Mouse (Mus musculus) stomach, embryonic 14.5 days (tissue): ENCODE measurements around the gene Itgb7. TPM values are rescaled to one million over a fixed set of nuclear protein-coding genes. Genes with fewer than 3 reads are reported as not detected.

Experiments used
- ATAC-seq: fragments of 200-750 bp; cut with Nextera tagmentation; 2 replicates; pipeline ENCODE4 v1.8.0; 2017; ENCODE audit warnings: low read depth, moderate TSS enrichment; ENCODE audit not compliant: insufficient number of reproducible peaks, insufficient read depth, low FRiP score
- H3K27ac ChIP-seq: fragments of 300-500 bp; sonication (generic); 2 replicates; pipeline ENCODE4 v1.5.1; 2014; ENCODE audit warnings: mild to moderate bottlenecking, low read length, moderate library complexity, mixed read lengths
- H3K27me3 ChIP-seq: fragments of 300-500 bp; sonication (generic); 2 replicates; pipeline ENCODE4 v1.6.1; 2014; ENCODE audit warnings: low read length, control low read depth, mixed read lengths; ENCODE audit not compliant: control insufficient read depth, insufficient read depth
- H3K36me3 ChIP-seq: fragments of 300-500 bp; sonication (generic); 2 replicates; pipeline ENCODE4 v1.6.1; 2014; ENCODE audit warnings: mild to moderate bottlenecking, control low read depth, low read length, moderate library complexity, mixed read lengths; ENCODE audit not compliant: control insufficient read depth, insufficient read depth
- H3K4me1 ChIP-seq: fragments of 300-500 bp; sonication (generic); 2 replicates; pipeline ENCODE4 v1.6.1; 2014; ENCODE audit warnings: low read length, control low read depth, mixed read lengths; ENCODE audit not compliant: control insufficient read depth, insufficient read depth
- H3K4me2 ChIP-seq: fragments of 300-500 bp; sonication (generic); replicated peaks from 2 replicates; pipeline ENCODE4 v1.6.1; 2014; ENCODE audit warnings: low read depth, low read length, control low read depth
- H3K4me3 ChIP-seq: fragments of 300-500 bp; sonication (generic); 2 replicates; pipeline ENCODE4 v1.5.1; 2014; ENCODE audit warnings: low read depth, low read length, control low read depth
- H3K9ac ChIP-seq: fragments of 300-500 bp; sonication (generic); replicated peaks from 2 replicates; pipeline ENCODE4 v1.6.1; 2014; ENCODE audit warnings: low read depth, mild to moderate bottlenecking, control low read depth, low read length, moderate library complexity, mixed read lengths
- H3K9me3 ChIP-seq: fragments of 300-500 bp; sonication (generic); 2 replicates; pipeline ENCODE4 v1.6.1; 2016; ENCODE audit warnings: low read depth, low read length, control low read depth; ENCODE audit not compliant: control insufficient read depth
- WGBS: fragments of 180-500 bp; shearing (Covaris S2); extraction: QIAGEN DNeasy Blood & Tissue Kit; methylation state at CpG from one replicate; pipeline ENCODE4 v1.1.7; 2014; 5-methylcytosine and 5-hydroxymethylcytosine counted together
- polyA plus RNA-seq: library from polyadenylated mRNA; unstranded; fragments of >200 nt; fragmentation: Nextera tagmentation; extraction: Ambion mirVana; gene quantifications from 2 replicates; pipeline ENCODE4 v1.2.1, GENCODE M21; 2014

Itgb7 gene
- polyA plus RNA-seq, 1 experiment from 2014 or later = 9.9 TPM

DNA sequence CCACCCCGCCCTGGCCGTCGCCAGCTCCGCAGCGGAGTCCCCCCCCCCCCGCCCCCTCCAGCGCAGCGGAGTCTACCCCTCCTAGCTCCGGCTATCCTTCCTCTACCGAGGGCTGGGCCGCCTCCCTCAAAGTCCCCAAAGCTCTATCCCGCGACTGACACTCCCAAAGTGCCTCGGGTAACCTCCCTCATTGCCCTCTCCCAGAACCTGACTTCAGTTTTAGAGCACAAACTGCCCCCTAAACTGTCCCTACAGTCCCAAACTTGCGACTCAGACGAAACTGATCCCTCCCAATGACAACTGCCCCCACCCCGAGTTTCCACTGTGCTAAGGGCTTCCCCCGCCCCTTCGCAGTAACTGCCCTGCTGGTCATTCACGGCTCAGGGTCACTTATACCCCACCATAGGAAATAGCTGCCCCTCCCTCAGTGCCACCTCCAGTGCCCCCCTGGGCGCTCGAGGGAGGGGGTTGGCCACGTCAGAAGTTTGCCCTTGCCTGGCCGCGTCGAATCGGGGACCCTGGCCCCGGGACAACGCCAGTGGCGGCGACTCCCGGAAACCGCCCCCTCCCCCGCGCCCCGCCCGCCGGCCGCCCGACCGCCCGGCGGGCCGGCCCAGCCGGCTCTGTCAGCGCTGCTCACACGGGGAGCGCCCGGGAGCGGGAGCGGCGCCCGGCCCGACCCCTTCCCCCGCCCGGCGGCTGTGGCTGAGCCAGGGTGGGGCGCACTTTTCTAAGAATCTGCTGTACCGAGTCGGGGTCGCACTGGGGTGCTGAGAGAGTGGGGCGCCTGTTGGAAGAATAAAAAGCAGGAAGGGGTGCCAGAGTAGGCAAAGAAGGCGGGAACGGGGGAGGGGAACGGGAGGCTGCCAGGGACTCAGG lies 15.7 kb upstream of the Itgb7 start:
- peak overlapping the region; percentile 64 for H3K4me2 ChIP-seq
- H3K9ac ChIP-seq = peak overlapping the region; percentile 43
- no peaks in the 10 kb centered on the region for H3K27me3 ChIP-seq
- no peaks in the 10 kb centered on the region for H3K9me3 ChIP-seq
- peak; percentile 61 for ATAC-seq
- peak overlapping the region; percentile 99 for H3K27ac ChIP-seq
- peak overlapping the region; percentile 69 for H3K4me3 ChIP-seq
- H3K4me1 ChIP-seq = peaks cover 52% of the 10 kb centered on the region
- H3K36me3 ChIP-seq = peaks cover 2% of the 10 kb centered on the region; the same call in 1 of the 2 replicates
- under 1% methylated on average over 58 of the region's 65 CpGs for WGBS

DNA sequence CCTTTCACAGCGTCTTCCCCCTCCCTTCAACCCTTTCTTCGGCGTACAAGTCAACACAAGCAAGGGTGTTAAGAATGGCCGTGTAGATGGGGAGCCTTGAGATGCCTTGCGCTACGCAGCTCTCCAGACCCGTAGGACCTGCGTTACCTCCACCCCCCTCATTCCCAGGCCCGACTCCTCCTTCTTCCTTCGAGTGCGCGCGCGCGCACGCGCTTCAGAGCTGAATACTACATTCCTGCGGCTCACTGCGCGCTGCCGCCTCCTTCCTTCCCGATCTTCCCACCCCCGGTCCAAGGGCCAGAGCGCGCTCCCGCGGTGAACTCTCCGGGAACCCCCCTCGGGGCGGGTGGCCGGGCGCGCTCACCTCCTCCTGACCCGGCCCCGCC lies 15.1 kb upstream of the Itgb7 start:
- peak overlapping the region; percentile 99 for H3K27ac ChIP-seq
- H3K9ac ChIP-seq = peak overlapping the region; percentile 79
- no peaks in the 10 kb centered on the region for H3K27me3 ChIP-seq
- H3K9me3 ChIP-seq = no peaks in the 10 kb centered on the region
- H3K4me1 ChIP-seq = peaks cover 53% of the 10 kb centered on the region
- peak overlapping the region; percentile 64 for H3K4me2 ChIP-seq
- ATAC-seq = peak; percentile 69
- H3K36me3 ChIP-seq = no peaks in the 10 kb centered on the region
- WGBS = under 1% methylated on average over 34 of the region's 35 CpGs
- peak overlapping the region; percentile 69 for H3K4me3 ChIP-seq

DNA sequence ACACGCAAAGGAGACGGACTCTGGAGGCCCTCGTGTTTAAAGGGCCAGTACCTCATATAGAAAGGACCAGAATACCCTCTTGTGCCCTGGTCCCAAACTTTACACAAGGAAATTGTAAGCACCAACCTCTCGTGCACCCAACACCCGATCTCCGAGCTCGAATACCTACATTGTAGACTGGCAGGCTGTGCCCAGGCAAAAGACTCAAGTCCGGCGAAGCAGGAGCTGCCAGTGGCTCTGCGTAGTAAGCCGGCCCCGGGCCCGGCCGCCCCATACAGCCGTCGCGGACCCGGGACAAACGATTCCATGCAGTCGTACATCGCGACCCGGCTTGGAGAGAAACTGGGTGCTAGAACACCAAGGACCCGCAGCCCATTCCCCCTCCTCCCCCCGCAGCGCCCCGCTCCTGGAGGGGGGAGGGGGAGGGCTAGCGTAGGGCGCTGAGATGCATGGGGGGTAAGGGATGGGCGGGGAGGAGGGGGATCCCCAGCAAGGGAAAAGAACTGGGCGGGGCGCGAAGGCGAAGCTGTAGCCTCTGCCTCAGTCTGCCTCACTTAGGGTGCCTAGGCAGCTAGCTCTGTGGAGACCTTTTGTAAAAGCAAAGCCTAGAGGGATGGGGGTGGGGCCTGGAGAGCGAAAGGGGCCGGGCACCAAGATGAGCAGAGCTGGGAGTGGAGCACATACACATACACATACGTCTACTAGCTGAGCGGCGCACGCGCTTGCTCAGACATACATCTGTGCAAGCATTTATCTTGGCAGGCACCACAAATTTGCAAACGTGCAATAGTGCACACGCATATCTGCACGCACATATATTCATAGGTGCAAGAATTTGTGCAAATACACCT lies 14.4 kb upstream of the Itgb7 start:
- H3K4me2 ChIP-seq = peak overlapping the region; percentile 64
- peak overlapping the region; percentile 99 for H3K27ac ChIP-seq
- WGBS = 2% methylated on average over 42 of the region's 44 CpGs
- peaks cover 53% of the 10 kb centered on the region for H3K4me1 ChIP-seq
- H3K9me3 ChIP-seq = no peaks in the 10 kb centered on the region
- H3K27me3 ChIP-seq = no peaks in the 10 kb centered on the region
- no peaks in the 10 kb centered on the region for H3K36me3 ChIP-seq
- H3K4me3 ChIP-seq = peak overlapping the region; percentile 69
- ATAC-seq = peak; percentile 61; the same call in 1 of the 2 replicates
- peak overlapping the region; percentile 79 for H3K9ac ChIP-seq

DNA sequence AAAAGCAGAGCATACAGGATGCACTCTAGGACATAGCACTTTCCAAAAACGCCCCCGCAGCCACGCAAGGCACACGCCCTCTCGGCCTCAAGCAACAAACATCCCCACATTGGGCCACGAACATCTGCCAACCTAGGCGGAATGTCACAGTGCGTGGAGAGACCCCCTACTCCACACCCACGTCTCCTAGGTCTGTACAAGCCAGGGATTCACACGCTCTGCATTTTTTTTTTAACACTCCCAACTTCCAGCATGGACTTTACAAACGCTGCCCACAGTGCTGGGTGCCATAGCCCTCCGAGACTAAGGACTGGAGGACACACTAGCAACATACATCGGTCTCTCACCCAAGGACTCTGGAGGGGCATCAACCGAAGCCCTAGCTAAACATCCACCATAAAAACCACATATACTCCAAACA lies 13.7 kb upstream of the Itgb7 start:
- H3K4me1 ChIP-seq = peaks cover 50% of the 10 kb centered on the region
- H3K4me2 ChIP-seq = peak overlapping the region; percentile 64
- no peak for ATAC-seq
- 3% methylated on average over 14 of the region's 14 CpGs for WGBS
- H3K9me3 ChIP-seq = no peaks in the 10 kb centered on the region
- H3K27ac ChIP-seq = peak overlapping the region; percentile 99
- H3K4me3 ChIP-seq = peak overlapping the region; percentile 69
- no peaks in the 10 kb centered on the region for H3K27me3 ChIP-seq
- H3K9ac ChIP-seq = peak overlapping the region; percentile 79
- H3K36me3 ChIP-seq = no peaks in the 10 kb centered on the region

DNA sequence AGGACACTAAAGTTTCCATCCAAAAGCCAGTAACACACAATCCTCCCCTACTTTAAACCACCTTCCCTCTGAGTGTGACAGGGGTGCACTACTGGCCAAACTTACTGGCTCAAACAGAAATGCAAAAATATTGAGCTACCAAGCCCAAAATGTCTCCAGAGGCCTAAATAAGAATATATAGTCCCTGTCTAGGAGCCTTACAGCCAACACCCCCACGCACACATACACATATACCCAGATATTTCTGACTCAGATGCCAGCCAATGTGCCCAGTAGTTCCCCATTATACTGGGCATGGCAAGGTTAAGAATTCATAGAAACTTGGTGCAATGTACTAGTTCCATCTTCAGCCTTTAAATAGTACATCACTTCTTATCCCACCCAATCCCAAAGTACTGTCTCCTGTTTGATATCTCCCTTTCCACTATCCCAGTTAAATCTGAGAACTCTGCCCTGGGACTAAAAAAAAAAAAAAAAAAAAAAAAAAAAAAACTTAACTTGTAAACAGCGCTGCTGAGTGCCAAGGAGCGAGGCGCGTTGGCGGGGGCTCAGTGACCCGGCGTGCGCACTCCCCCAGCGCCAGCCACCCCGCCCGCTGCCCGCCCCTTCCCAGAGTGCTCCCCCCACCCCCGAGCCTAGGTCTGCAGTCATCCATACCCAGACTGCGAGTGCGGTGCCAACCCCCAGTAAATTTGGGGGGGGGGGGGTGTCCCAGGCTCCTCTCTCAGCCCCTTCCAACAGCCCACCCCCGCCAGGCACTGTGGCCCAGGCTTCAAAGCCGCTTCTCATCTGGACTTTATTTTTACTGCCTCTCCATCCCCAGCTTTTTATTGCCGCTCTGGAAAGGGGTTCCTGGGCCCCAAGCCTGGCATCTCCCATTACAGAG lies 12.8 kb upstream of the Itgb7 start:
- Histone ChIP-seq H3K4me2 (peak overlapping the region; percentile 64), H3K36me3 (no peaks in the 10 kb centered on the region; the same call in 1 of the 2 replicates), H3K27me3 (no peaks in the 10 kb centered on the region), H3K4me3 (peak overlapping the region; percentile 69), H3K9ac (peak overlapping the region; percentile 79), H3K9me3 (no peaks in the 10 kb centered on the region), H3K27ac (peak overlapping the region; percentile 99; the same call in 1 of the 2 replicates), H3K4me1 (peaks cover 44% of the 10 kb centered on the region)
- no peak for ATAC-seq
- 10% methylated on average over 19 of the region's 19 CpGs for WGBS

DNA sequence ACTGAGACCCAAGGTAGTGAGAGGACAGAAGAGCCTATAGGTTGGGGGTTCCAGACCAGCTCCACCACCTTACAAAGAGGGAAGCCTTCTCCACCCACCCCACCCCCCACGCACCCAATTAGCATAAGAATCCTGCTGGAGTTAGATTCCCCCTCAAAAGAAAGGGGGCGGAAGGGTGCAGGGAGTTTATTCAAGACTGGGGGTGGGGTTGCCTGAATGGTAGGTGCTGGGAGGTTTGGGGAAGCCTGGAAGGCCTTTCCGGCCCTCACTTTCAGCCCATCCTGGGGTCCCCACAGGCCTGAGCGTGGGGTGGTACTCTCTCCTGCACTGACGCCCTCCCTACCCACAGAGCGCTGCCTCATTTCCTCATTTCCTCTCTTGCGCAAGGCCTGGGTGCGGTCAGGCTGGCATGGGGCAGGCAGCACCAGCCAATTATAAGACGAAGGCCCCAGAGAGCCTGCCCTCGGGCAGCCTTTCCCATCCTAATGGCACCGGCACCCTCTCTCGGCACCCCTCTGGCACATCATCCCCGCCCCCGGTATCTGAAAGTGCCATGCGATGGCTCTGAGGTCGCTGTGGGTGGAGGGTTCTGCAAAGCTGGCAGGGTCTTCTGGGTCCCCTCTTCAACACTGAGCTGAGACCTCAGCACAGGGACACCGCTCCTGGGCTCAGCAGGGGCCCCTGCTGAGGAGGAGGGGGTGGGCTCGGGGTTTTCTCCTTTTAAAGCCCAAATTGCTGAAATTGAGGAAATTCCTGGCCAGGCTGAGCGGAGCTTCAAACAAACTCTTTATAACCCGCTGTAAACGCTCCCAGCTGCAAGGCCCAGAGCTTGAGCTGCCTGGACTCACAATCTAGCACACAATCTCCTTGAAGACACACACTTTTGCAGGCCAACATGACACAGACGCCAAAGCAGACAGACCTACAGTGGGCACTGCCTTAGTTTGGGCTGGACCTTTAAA lies 11.8 kb upstream of the Itgb7 start:
- H3K4me1 ChIP-seq = peaks cover 34% of the 10 kb centered on the region
- no peak for ATAC-seq
- no peak overlapping the region; the same call in 1 of the 2 replicates for H3K9ac ChIP-seq
- peak overlapping the region; percentile 17 for H3K4me3 ChIP-seq
- H3K27ac ChIP-seq = peak overlapping the region; percentile 34
- H3K4me2 ChIP-seq = peak overlapping the region; percentile 64
- 20% methylated on average over 22 of the region's 22 CpGs for WGBS
- H3K36me3 ChIP-seq = peaks cover 3% of the 10 kb centered on the region; the same call in 1 of the 2 replicates
- H3K27me3 ChIP-seq = no peaks in the 10 kb centered on the region
- no peaks in the 10 kb centered on the region for H3K9me3 ChIP-seq
